Mouse (Mus musculus) B cell, adult 62 days (primary cell): Measurements from ENCODE around the gene 4933407L21Rik. TPM values are rescaled to one million over a fixed set of nuclear protein-coding genes. Genes with fewer than 3 reads are reported as not detected.

Source experiments
- total RNA-seq: library from RNA; stranded (reverse); gene quantifications from 4 replicates; pipeline ENCODE4 v1.2.4, GENCODE M21; 2023

Gene 4933407L21Rik
- 0.50 to 1.2 TPM (median 0.86 TPM) in 3 of 4 replicates, not detected in the other for total RNA-seq

DNA sequence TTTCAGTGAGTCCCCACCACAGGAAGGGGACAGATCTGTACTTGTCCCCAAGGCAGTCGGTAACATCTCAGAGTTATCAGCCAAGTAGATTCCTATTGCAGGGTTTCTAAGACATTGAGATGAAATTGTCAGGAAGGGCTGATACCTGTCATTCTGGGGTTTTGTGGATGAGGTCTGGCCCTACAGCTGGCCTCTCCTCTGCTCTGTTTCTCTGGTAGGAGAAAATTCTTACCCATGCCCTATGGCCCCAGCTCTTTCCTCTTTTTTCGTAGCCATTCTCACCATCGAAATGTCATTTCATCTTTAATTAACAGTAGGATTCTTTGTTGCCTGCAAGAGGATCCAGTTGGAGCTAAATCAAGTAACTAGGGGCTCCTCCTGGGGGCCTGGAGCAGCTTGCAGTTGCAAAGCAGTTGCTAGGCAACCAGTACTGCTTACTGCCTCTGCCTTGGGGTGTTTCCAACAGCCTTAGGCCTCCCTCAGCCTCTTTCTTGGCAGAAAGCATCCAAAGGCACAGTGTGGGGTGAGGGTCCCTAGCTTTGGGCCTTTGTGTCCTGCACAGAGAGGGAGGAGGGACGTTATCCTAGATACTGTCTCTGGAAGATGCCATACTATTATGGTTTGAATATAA, at the start of gene 4933407L21Rik:
4933407L21Rik (plus strand) TSS at position 427 of the 631 bp plus-strand sequence.

DNA sequence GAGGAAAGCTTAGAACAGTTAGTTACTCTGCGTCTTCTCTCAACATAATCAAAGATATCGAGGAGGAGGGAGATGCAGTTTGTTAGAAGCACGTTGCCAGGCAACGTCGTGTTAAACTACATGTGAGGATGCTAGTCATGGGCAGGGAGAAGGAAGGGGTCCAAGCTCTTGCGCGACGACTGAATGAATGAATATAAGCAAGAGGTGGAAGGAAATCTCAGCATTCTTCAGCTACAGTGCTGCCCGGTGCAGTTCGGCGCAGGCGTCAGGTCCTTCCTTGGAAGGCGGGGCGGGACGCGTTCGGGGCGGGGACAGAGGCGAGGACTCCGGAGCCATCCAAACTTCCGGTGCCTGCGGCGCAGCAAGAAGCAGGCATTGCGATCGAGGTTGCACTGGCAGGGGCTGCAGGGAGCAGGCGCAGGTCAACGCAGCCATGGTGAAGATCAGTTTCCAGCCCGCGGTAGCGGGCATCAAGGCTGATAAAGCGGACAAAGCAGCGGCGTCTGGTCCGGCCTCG, 34.0 kb upstream of the 4933407L21Rik start, which contains the start of gene Itm2c:
Itm2c (plus strand) TSS at position 51 of the 517 bp plus-strand sequence.

DNA sequence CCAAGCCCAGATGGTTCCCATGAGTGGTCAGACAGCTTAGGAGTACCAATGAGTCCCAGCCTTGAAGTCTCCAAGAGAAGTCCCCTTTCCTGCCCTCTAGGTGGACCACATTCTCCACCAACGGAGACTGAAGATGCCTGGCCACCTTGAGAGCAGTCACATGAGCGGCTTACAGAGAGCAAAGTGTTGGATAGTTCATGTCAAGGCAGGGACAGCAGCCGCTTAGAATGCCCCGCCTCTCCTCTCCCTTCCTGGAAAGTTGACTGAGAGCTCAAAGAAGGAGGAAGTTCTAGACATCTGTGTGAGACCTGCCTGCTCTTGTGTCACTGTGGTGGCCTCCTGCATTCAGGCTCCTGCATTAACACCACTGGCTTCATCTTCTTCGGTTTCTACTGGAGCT, 32.6 kb downstream of the 4933407L21Rik start, which contains the start of gene Gpr55:
Gpr55 (minus strand) TSS at position 135 of the 400 bp plus-strand sequence.

Other genes starting within 250 kb of the 4933407L21Rik start
- gene A630001G21Rik, start 149.8 kb upstream of the 4933407L21Rik start, total RNA-seq: 136 to 165 TPM (median 156 TPM) in 4 replicates
- gene Cab39, start 135.0 kb upstream of the 4933407L21Rik start, total RNA-seq: 104 to 119 TPM (median 114 TPM) in 4 replicates
- 18.0 to 23.6 TPM (median 20.4 TPM) in 4 replicates for gene Itm2c, start 34.2 kb upstream of the 4933407L21Rik start, total RNA-seq
- gene Gpr55, start 32.5 kb downstream of the 4933407L21Rik start, total RNA-seq: 2.0 to 2.7 TPM (median 2.5 TPM) in 4 replicates
- gene Spata3, start 88.3 kb downstream of the 4933407L21Rik start, total RNA-seq: not detected in 4 replicates
- gene 2810459M11Rik, start 117.4 kb downstream of the 4933407L21Rik start, total RNA-seq: 0.27 to 0.33 TPM in 2 of 4 replicates, not detected in the others
- gene Psmd1, start 135.9 kb downstream of the 4933407L21Rik start, total RNA-seq: 53.8 to 58.4 TPM (median 57.8 TPM) in 4 replicates
- gene Htr2b, start 183.5 kb downstream of the 4933407L21Rik start, total RNA-seq: not detected in 4 replicates
- 1.9 to 2.3 TPM (median 2.0 TPM) in 3 of 4 replicates, not detected in the other for gene Gm21972, start 205.2 kb downstream of the 4933407L21Rik start, total RNA-seq
- 5.3 to 7.1 TPM (median 6.6 TPM) in 4 replicates for gene Armc9, start 226.3 kb downstream of the 4933407L21Rik start, total RNA-seq